Mouse (Mus musculus) NIH3T3 (cell line): ENCODE results near the gene Ppp1r14a.

Experiments used
- DNase-seq: peaks from one replicate; pipeline ENCODE4 v3.0.0-alpha.2; 2012; ENCODE audit warnings: low read depth

The Ppp1r14a gene

GRCm38 (mm10) chr7:29288942-29289638, at the start of gene Ppp1r14a:
Gene Ppp1r14a, plus strand, starts transcription at chr7:29289308.
- DNase-seq: peak; percentile 42

DNA sequence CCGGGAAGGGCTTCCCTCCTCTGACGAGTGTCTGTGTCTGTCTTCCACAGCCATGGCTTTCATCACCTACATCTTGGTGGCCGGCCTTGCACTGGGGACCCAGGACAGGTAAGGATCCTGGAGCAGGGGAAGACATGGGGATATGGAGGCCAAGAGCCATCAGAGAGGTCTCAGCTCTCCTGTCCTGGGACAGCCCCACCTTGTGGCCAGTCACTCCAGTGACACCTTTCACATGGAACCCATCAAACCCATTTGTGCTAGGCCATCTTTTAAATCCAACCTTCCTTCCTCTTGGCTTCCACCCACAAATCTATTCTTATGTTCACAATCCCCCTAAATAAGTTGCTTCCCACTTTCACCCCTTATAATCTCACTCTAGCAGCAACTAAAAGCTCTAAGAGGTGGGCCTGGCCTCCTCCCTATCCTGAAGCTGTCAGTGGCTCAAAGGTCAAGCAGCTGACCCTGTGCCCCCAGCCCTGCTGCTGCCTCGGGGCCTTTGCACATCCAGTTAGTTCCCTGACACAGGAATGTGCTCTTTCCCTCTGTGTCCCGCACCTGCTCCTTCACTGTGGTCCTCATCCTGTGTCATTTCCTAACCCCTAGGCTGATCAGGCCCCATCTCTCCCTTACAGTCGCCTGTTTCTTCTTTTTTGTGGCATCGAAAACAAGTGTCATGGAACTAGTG, 44.2 kb upstream of the Ppp1r14a start:
- peak; percentile 52 for DNase-seq

- peak; percentile 35 for DNase-seq
Measured at GRCm38 (mm10) chr7:29246015-29246414, 43.1 kb upstream of the Ppp1r14a start.

DNA sequence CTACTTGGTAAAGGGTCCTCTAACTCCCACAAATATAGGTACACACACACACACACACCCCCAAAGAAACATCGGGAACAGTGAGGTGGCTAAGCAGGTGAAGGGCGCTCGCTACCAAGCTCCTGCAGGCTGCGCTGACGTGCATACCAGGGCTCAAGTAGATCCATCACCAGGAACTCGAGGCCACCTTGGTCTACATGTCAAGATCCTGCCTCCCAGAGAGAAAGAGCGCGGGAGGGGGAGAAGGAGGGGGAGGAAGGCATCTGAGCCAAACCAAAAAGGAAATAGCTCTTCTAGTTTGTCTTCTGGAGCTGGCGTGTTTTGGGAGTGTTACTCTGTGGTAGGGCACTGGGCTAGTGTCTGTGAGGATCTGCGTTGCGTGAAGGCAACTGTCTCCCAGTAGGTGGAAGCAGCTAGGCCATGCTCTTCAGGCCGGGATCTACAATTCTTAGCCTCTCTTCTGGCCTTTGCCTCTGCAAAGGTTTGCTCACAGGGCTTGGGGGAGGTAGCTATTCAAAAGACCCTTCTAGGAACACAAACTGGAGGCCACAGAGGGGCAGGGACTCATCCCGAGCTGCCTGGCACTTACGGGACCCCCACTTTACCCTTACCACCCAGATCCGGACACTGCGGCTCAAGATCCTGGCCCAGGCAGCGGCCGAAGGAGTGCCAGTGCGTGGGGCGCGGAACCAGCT, 42.3 kb upstream of the Ppp1r14a start:
- no peak for DNase-seq

- DNase-seq: peak; percentile 85
Measured at GRCm38 (mm10) chr7:29247314-29247700, 41.8 kb upstream of the Ppp1r14a start.

DNA sequence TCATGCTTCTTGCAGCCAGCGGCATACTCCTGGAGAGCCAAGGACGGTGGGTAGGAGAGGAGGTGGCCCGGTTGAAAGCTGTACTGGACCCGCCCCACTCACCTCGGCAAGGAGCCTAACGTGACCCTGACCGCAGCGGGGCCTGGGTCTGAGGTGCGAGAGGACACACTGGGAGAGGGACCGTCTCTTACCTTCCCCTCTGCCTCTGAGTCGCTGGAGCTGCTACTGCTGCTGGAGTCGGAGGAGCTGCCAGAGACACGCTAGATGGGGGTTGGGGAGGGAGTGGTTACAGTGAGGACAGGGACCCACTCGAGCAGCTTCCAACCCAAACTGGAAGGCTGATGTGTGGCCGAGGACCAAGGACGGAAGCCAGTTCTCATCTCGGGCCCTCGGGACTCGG, 41.4 kb upstream of the Ppp1r14a start:
- DNase-seq: peak; percentile 28

GRCm38 (mm10) chr7:29248261-29248841, 40.8 kb upstream of the Ppp1r14a start, which contains the start of gene 2200002D01Rik:
Gene 2200002D01Rik, minus strand, starts transcription at chr7:29248466.
- peak; percentile 56 for DNase-seq

- DNase-seq: no peak
Measured at GRCm38 (mm10) chr7:29251166-29251565, 37.9 kb upstream of the Ppp1r14a start.

DNA sequence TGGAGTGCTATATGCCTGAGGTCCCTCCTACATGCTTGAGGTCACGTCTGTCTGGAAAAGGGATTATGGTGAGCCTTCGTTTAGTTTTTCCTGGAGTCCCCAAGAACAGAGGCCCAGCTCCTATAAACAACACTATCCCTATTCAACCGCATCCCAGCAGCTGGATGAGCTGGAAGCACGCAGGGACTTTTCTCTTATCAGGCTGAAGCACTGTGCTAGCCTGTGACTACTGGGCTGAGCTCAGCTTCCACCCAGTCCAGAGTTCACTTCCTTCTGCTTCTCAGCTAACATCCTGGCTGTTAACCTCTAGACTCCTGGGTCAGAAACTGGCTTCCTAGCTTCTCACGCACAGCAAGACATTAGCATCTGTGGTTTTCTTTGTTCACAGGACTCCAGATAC, 35.3 kb upstream of the Ppp1r14a start:
- no peak for DNase-seq

GRCm38 (mm10) chr7:29255875-29256274, 33.2 kb upstream of the Ppp1r14a start:
- DNase-seq: no peak

- peak; percentile 59 for DNase-seq
Measured at GRCm38 (mm10) chr7:29257368-29257767, 31.7 kb upstream of the Ppp1r14a start.

DNA sequence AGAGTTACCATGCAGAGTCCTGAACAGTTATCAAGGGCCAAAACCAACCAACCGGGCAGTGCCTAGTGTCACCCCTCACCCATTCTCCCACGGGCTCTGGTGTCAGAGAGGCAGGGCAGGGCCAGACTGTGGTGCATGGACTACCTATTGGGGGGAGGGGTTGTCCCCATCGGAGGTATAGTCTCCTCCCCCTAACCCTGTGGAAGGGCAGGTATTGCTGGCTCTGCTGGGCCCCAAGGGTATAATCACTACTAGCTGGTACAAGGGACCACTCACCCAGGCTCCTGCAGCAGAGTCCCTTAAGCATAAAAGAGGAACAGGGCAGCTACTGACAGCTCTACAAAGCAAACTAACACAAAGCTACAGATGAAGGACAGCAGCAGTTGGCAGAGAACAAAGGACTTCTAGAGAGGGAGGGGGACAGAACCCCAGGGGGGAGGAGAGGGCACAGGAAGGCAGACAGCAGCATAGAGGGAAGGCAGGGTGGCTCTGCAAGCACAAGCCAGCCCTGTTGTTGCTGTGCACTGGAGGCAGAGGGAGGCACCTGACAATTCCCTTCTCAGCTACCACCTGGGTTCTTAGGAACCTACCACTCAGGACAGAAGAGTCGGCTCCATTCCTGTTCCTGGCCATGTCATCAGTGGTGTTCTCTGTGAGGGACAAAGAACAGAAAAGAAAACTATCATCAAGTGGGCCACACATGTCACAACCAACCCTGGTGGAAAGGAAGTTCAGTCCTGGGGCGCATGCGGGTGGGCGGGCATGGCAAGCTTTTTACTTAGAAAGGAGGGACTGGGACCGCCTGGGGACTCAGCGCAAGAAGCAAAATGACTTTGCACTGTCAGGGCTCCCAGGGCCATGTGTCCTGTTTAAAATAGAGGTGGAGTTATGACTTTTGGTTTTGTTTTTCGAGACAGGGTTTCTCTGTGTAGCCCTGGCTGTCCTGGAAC, 29.1 kb upstream of the Ppp1r14a start:
- no peak for DNase-seq

DNA sequence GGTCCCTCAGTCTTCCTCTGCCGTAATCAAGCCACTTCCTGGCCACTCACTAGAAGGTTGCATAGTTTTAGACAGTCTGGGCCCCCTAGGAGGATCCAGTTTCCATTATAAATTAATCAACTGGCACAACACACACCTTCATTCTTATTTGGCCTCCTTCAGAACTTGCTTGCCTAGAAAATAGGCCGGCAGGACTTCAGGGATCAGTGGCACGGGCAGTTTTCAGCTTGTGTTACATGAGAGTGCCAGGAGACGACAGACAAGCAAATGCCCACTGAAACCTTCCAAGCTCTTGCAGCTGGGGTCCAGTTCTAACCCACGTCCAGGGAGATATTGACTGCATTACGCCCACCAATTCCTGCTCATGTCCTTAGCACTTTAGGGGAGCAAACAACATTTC, 27.0 kb upstream of the Ppp1r14a start:
- DNase-seq: no peak

DNA sequence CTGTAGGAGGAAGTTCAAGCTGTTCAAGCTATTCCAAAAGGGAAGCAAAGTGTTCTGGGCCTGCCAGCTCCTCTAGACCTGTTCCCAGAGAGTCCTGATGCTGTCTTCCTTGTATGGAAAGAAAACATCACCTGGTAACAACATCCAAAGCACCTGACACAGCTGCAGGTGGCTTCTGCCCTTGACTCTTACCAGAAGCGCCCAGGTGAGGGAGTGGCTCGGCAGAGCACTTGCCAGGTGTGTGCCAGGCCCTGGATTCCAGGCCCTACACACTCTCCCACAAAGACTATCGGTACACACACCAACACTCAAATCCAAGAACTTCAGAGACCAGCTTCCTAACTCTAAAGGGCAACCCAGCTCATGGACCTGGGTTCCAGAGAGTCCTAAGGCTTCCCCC, 25.3 kb upstream of the Ppp1r14a start:
- no peak for DNase-seq

DNA sequence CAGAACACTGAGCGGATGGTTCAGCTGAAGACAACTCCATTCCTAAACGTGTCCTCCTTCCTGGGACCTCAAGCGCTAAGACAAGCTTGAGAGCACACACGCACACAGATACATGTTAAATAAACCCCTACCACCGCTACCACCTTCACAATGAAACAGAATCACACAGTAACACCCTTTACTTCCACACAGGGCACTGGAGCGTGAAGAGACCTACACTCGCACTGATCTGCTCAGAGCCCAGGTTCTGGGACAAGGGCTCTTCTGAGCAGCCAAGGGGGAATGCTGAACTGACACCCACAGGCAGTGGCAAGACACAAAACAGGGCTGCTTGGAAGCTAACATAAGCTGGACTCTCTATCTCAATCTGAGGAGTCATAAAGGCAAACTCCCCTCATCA, 23.5 kb upstream of the Ppp1r14a start:
- DNase-seq: no peak

DNA sequence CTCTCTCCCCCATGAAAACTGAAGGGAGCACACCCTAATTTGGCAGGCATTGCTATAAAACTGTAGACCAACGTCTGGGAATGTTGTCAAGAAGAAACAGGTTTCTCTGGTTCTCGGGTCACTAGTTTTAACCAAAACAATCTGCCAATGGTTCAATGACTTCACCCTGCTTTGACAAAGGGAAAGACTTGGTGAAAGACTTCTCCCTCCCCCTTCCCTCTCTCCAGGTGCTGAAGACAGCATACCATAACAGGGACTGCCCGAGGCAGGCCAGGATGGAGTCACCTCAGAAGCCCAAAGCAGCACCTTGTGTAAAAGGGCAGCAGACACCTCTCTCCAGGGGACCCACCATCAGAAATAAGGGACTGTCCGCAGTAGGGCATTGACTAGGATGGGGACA, 22.2 kb upstream of the Ppp1r14a start:
- DNase-seq: no peak

DNA sequence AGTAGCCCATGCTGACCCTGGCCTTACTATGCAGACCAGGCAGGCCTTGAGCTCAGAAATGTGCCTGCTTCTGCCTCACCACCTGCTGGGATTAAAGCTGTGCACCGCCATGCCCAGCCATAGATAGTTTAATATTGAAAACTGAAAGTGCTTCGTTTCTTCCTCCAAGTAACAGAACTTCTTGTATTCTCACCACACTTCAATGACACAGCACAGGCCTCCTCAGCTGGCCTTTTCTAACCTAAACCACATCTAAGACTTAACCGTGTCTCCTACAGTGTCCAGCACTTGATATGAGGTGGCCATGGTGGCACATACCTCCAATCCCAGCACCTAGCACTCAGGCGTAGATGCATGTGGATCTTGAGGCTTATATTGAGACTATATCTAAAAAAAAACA, 18.7 kb upstream of the Ppp1r14a start:
- no peak for DNase-seq

- peak; percentile 70 for DNase-seq
Measured at GRCm38 (mm10) chr7:29271687-29272465, 17.2 kb upstream of the Ppp1r14a start.

DNA sequence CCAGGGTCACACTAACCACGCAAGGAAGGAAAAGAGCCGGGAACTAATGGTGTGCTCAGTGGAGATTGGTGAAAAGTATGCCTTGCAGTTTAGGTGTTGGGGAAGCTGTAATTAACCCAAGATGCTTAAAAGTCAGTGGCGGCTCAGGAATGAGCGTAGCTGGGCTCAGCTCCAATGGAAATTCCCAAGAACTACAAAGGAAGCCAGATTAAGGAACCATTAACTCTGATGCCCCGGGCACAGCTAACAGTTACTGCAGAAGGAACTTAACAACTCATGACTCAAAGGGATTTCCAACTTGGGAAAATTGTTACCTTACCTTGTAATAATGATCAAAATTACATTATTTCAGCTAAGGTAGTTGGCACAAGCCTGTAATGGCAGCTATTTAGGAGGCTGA, 12.4 kb upstream of the Ppp1r14a start:
- DNase-seq: no peak

DNA sequence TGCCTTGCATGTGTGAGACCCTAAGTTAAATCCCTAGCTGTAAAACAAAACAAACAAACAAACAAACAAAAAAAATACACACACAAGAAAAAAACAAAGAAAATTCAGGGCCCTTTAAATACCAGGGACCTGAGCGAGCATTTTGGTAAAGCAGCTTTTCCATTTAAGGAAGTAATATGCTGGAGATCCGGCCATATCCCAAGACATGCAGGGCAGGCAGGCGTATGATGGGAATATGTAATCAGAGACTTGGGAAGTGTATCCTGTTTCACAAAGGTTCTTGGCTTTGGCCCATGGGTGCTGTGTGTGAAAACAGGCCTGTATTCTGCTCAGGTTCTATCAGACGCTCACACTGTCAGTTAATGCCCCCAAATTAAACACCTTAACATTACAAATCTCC, 11.6 kb upstream of the Ppp1r14a start:
- DNase-seq: peak; percentile 29

- DNase-seq: no peak
Measured at GRCm38 (mm10) chr7:29279261-29279660, 9.8 kb upstream of the Ppp1r14a start.
